Mouse (Mus musculus): Measurements from ENCODE around the gene Gm13285. TPM values are rescaled to one million over a fixed set of nuclear protein-coding genes. Genes with fewer than 3 reads are reported as not detected.
A peak's percentile ranks its signal among the peaks of the same experiment; 100 is the strongest.
"Not testable (repeated sequence)": the region's sequence is repeated elsewhere in the genome, so short reads cannot be mapped to it uniquely, and the experiment has no call there.

Gm13285 gene
- polyA plus RNA-seq (2012; rRNA removed): not detected in 2 replicates

GRCm38 (mm10) chr4:88799365-88799764, at the start of gene Gm13285:
Gene Gm13285 (plus strand): TSS chr4:88799665.
- DNase-seq (ENCODE audit: low read depth): not testable (repeated sequence)

GRCm38 (mm10) chr4:88749926-88750325, 49.5 kb upstream of the Gm13285 start:
- DNase-seq (ENCODE audit: low read depth): no peak

DNA sequence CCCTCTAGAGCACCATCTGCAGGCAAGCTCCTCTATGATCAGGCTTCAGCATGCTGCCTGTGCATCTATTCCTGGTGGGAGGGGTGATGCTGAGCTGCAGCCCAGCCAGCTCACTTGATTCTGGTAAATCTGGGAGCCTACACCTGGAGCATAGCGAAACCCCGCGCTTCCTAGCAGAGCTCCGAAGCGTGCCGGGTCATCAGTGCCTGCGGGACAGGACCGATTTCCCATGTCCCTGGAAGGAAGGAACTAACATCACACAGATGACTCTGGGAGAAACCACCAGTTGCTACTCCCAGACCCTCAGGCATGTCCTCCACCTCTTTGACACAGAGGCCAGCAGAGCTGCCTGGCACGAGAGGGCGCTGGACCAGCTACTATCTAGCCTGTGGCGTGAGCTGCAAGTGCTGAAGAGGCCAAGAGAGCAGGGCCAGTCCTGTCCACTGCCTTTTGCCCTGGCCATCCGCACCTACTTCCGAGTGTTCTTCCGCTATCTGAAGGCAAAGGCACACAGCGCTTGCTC, 44.6 kb upstream of the Gm13285 start, which contains the start of gene Gm13271:
Gene Gm13271 (plus strand): TSS at position 51 of the 523 bp plus-strand sequence.
- DNase-seq (ENCODE audit: low read depth): not testable (repeated sequence)

- DNase-seq (ENCODE audit: low read depth): not testable (repeated sequence)
These were observed 42.6 kb upstream of the Gm13285 start for GRCm38 (mm10) chr4:88756581-88757513.

GRCm38 (mm10) chr4:88757628-88758031, 41.8 kb upstream of the Gm13285 start:
- DNase-seq (ENCODE audit: low read depth): peak; percentile 28

GRCm38 (mm10) chr4:88758751-88759150, 40.7 kb upstream of the Gm13285 start:
- DNase-seq (ENCODE audit: low read depth): not testable (repeated sequence)

GRCm38 (mm10) chr4:88759610-88760268, 39.7 kb upstream of the Gm13285 start, which contains the start of gene Gm13283:
Gene Gm13283 (plus strand): TSS chr4:88760119.
- not testable (repeated sequence) for DNase-seq (ENCODE audit: low read depth)

DNA sequence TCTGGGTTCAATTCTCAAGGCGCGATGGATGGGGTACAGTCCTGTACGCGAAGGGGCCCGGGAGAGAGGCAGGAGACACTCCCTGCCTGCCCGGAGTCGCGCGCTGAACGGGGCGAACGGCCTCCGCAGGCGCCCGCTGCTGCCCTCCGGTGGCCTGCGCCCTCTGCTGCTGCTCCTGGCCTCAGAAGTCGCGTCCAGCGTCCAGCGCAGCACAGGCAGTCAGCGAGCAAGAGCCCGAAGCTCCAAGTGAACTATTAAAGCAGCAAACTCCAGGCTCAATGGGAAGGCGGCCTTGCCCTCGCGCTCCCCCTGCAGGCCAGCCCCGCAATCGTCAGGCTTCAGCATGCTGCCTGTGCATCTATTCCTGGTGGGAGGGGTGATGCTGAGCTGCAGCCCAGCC, 39.0 kb upstream of the Gm13285 start:
- DNase-seq (ENCODE audit: low read depth): not testable (repeated sequence)

- not testable (repeated sequence) for DNase-seq (ENCODE audit: low read depth)
These were observed 37.7 kb upstream of the Gm13285 start for GRCm38 (mm10) chr4:88761776-88762175.

- not testable (repeated sequence) for DNase-seq (ENCODE audit: low read depth)
These were observed 37.1 kb upstream of the Gm13285 start for GRCm38 (mm10) chr4:88762341-88762740.

GRCm38 (mm10) chr4:88763384-88764018, 36.0 kb upstream of the Gm13285 start:
- DNase-seq (ENCODE audit: low read depth): not testable (repeated sequence)

DNA sequence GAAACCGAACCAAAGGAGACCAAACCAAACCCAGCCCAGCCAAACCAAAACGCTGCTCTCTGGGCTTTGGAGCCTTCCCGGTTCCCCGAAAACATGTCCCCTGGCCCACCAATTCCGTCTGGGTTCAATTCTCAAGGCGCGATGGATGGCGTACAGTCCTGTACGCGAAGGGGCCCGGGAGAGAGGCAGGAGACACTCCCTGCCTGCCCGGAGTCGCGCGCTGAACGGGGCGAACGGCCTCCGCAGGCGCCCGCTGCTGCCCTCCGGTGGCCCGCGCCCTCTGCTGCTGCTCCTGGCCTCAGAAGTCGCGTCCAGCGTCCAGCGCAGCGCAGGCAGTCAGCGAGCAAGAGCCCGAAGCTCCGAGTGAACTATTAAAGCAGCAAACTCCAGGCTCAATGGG, 25.9 kb upstream of the Gm13285 start, which contains the start of gene Gm13290:
Gene Gm13290 (plus strand): TSS at position 301 of the 400 bp plus-strand sequence.
- not testable (repeated sequence) for DNase-seq (ENCODE audit: low read depth)

- DNase-seq (ENCODE audit: low read depth): not testable (repeated sequence)
These were observed 22.8 kb upstream of the Gm13285 start, which contains the start of gene Gm13289 for GRCm38 (mm10) chr4:88776622-88777021. Gene Gm13289 (plus strand): TSS chr4:88776922.

DNA sequence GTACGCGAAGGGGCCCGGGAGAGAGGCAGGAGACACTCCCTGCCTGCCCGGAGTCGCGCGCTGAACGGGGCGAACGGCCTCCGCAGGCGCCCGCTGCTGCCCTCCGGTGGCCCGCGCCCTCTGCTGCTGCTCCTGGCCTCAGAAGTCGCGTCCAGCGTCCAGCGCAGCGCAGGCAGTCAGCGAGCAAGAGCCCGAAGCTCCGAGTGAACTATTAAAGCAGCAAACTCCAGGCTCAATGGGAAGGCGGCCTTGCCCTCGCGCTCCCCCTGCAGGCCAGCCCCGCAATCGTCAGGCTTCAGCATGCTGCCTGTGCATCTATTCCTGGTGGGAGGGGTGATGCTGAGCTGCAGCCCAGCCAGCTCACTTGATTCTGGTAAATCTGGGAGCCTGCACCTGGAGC, 19.9 kb upstream of the Gm13285 start, which contains the start of gene Gm13272:
Gene Gm13272 (plus strand): TSS at position 301 of the 400 bp plus-strand sequence.
- not testable (repeated sequence) for DNase-seq (ENCODE audit: low read depth)

DNA sequence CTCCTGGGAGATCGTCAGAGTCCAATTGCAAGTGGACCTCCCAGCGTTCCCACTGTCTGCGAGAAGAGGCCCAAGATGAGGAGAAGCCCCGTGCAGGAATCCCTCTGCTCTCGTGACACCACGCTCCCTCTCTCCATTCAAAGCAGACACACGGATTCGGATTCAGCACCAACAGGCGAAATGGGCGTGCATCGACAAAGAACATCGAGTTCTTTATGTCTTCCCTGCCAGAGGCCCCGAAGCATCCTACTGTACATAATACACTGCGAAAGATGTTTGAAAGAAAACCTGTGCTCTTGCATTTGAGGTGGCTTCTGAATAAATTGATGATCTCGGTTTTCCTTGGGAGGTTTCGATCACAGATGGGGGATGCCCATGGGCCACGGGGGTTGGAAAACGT, 19.1 kb upstream of the Gm13285 start:
- not testable (repeated sequence) for DNase-seq (ENCODE audit: low read depth)

- not testable (repeated sequence) for DNase-seq (ENCODE audit: low read depth)
These were observed 17.6 kb upstream of the Gm13285 start, which contains the start of gene Ifnz for GRCm38 (mm10) chr4:88781831-88782230. Gene Ifnz (plus strand): TSS chr4:88782131.

- DNase-seq (ENCODE audit: low read depth): not testable (repeated sequence)
These were observed 17.1 kb upstream of the Gm13285 start for GRCm38 (mm10) chr4:88782335-88782734.

- not testable (repeated sequence) for DNase-seq (ENCODE audit: low read depth)
These were observed 14.1 kb upstream of the Gm13285 start, which contains the start of gene Gm13276 for GRCm38 (mm10) chr4:88785409-88785808. Gene Gm13276 (plus strand): TSS chr4:88785709.

- not testable (repeated sequence) for DNase-seq (ENCODE audit: low read depth)
These were observed 11.1 kb upstream of the Gm13285 start, which contains the start of gene Gm13277 for GRCm38 (mm10) chr4:88788402-88788801. Gene Gm13277 (plus strand): TSS chr4:88788632.

DNA sequence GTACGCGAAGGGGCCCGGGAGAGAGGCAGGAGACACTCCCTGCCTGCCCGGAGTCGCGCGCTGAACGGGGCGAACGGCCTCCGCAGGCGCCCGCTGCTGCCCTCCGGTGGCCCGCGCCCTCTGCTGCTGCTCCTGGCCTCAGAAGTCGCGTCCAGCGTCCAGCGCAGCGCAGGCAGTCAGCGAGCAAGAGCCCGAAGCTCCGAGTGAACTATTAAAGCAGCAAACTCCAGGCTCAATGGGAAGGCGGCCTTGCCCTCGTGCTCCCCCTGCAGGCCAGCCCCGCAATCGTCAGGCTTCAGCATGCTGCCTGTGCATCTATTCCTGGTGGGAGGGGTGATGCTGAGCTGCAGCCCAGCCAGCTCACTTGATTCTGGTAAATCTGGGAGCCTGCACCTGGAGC, 8.2 kb upstream of the Gm13285 start, which contains the start of gene Gm13278:
Gene Gm13278 (plus strand): TSS at position 301 of the 400 bp plus-strand sequence.
- DNase-seq (ENCODE audit: low read depth): not testable (repeated sequence)

Data from gonadal fat pad, adult 2 months (tissue).